Mouse (Mus musculus) lung, postnatal 36 days (tissue): ENCODE measurements at regions not wholly inside any gene's neighbourhood (a gene's known extent, or its start where the extent isn't known, plus 50 kb on each side); places are given as distances from the start of the nearest gene placed in this dataset.

Experiments used
- DNase-seq: peaks from one replicate; pipeline ENCODE4 v3.0.0; 2022; ENCODE audit warnings: mixed read lengths

GRCm38 (mm10) chr8:8751208-8751607 lies 60.9 kb upstream of the Arglu1 start:
- no peak for DNase-seq

- no peak for DNase-seq
These were observed 56.4 kb upstream of the Arglu1 start for GRCm38 (mm10) chr8:8746691-8747090.

- DNase-seq, result no peak
These were observed 55.4 kb upstream of the Arglu1 start for GRCm38 (mm10) chr8:8745615-8746285.
